Mouse (Mus musculus): ENCODE measurements around the gene Chchd3.

DNA sequence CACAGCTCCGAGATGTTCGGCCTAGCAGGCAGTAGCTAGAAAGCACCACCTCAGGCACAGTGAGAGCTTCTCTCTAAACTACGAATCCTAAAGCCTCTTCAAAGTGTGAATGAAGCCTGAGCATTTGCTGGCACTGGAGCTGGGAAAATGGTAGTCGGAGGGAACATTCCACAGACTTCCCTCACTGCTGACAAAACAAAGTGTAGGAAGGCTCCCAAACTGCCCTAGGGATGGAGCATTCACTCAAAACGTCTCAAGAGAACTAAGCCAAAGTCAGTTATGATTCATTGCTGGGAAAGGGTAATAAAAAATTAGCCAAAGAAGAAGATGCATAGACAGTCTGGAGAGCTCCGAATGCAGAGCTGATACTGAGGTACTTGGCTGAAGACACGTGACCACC, 211.1 kb downstream of the Chchd3 start:
- TF ChIP-seq CTCF (IDR thresholded peaks at IDR 0.05; ENCODE audit: low read depth) (no peak), EP300 (IDR thresholded peaks at IDR 0.05; ENCODE audit: low read depth) (no peak)
